Mouse (Mus musculus): ENCODE measurements at regions not wholly inside any gene's neighbourhood (a gene's known extent, or its start where the extent isn't known, plus 50 kb on each side); places are given as distances from the start of the nearest gene placed in this dataset.

DNA sequence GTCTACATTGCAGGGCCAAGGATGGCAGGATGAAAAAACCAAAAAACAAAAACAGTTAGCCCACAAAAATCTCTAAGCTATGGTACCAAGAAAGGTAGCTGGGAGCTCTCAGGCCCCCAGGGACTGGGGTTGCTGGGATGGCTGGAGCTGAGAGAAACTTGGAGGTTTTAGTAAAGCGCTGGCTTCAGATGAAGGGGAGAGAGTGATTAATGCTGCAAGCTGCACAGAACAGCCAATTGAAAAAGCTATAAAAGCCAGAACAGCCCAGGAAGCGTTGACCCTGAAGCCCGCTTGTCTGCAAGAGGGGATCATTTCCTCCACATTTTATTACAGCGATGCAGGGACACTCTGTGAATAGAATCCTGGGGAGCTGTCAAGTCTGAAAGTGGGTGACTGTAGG, 157.0 kb downstream of the 4930564D02Rik start:
- DNase-seq (ENCODE audit: low spot score in 2 of 2), result no peak

DNA sequence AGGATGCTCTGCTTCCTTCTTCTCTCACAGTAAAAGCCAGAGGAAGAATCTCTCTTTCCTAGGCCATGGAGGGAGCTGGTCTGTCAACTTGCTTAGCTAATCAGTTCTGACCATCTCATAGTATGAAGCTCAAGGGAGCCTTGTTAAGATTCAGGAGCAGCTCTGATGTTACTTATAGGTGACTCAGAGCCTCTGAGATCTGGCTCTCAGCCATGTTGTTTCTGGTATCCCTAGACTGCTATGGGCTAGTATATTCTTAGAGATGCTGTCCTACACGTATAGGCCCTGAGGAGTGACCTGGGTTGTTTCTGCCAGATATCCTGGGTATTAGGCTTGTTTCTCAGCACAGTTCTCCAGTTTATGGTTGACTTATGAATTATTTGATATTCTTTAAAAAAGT, 160.9 kb downstream of the 4930564D02Rik start:
- no peak for DNase-seq (ENCODE audit: low spot score in 2 of 2)

DNA sequence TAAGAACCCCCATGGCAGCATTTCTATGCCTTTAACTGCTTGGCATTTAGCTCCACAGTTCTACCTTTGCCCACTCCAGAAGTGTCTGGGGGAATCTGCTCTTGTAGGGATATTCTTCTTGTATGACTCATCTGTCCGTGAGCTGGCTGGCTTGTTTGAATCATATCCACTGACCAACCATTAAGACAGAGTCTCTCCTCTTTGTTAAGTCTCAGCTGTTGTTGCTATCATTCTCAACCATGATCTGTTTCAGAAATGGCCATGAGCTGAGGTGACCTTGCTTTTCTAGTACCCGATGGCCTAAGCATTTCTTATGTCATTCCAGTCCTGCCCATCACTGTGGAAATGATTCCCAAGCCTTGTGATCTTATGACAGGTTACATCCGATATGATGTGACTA, 161.8 kb downstream of the 4930564D02Rik start:
- no peak for DNase-seq (ENCODE audit: low spot score in 2 of 2)

DNA sequence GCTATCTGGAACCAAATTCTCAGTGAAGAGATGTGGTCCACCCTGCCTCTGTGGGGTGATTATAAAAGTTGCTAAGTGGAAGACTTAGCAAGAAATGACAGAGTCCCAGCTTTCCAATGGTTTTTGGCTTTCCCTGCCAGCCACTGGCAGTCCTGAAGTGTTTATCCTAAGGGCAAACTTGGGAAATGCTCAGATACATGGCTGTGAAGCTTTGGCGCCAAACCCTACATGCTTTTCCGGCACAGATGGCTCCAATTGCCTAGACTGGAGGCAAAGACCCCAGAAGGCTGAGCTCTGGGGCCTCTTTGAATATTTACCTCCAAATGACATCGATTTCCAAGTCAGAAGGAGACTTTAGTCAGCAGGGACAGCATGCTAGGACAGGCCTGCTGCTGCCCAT, 174.4 kb downstream of the 4930564D02Rik start:
- no peak for DNase-seq (ENCODE audit: low spot score in 2 of 2)

DNA sequence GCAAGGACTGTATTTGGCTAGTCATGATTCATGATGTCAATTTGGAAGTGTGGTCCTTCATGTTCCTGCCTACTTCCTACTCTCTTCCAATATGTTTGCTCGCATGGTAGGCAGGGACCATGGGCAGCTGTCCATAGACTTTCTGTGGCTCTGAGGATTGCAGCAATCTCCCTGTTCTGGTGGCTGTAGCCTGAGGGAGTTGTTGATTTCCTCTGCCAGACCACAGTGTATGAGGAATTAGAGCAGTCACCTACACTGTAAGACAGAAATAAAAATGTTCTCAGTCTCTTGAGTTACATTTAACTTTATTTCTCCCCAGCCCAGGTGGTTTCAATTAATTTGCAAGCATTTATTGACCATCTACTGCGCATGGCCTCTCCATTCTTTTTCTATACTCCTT, 190.5 kb downstream of the 4930564D02Rik start:
- no peak for DNase-seq (ENCODE audit: low spot score in 2 of 2)

DNA sequence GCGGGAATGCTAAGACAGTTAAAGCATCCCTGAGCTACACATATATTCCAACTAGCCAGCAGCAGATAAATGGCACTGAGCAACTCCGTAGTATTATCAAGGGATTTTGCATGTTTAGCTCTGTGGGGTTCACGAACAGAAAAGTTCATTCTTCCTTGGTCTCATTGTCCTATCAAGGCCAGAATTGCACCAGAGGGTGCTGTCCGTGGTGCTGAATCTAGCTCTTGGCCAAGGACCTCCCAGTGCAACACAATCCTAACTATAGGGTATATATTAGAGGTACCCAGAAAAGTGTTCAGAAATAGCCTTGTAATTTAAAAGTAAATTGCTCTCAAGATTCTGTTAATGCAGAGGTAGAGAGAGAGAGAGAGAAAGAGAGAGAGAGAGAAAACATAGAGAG, 176.9 kb upstream of the Kcnd3 start:
- peak in 1 of 2 experiments; percentile 2 for DNase-seq (ENCODE audit: low spot score in 2 of 2)

DNA sequence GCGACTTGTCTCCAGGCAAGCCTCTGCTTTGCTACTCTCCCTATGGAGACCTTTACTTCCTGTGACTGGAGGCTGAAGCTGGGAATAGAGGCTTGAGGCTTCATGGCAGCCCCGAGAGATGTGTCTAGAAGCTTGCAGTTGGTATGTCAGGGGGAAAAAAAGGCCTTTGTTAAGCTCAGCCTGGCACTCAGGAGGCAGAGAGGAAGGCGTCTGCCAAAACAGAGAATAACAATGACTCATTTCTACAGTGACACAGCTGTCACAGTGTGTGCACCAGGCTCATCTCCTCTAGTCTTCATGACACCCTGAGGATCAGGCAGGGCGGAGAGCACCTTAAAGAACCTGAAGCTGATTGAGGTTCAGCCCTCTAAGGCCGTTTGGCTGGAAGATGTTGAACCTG, 171.2 kb upstream of the Kcnd3 start:
- DNase-seq (ENCODE audit: low spot score in 2 of 2), result no peak

DNA sequence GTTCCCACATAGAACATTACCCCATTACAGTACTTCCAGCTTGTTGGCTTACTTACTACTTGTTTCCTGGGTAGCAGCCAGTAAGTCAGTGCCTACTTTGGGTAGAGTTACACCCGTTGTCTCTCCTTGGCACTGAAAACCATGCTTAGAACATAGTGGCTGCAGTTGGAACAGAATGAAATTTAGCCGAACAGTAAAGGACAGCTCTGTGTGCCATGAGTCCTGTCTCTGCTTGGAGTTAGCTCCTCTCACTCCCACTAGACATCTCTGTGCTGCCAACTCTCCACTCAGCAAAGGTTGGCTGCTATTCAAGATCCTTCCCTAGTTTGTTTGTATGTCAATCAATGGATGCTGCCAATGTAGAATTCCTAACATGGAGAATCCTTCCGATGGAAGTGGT, 170.4 kb upstream of the Kcnd3 start:
- DNase-seq (ENCODE audit: low spot score in 2 of 2), result no peak

DNA sequence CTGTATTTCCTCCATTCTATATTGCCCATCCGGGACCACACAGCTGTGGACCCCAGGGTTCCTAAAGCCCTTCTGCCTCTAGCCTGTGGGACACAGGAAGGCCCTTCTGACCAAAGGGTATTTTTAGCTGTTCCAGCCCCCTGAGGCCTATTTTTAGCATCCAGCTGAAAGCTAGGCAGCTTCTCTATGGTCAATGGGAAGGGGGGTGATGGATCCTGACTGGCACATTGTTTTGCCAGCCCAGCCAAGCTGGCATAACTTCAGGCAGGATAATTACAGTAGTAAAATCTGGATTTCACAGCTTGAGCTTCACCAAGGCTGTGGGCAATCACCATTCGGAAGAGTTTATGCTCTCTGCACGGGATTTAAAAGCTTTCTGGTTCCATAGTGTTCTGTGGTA, 153.9 kb upstream of the Kcnd3 start:
- no peak for DNase-seq (ENCODE audit: low spot score in 2 of 2)

DNA sequence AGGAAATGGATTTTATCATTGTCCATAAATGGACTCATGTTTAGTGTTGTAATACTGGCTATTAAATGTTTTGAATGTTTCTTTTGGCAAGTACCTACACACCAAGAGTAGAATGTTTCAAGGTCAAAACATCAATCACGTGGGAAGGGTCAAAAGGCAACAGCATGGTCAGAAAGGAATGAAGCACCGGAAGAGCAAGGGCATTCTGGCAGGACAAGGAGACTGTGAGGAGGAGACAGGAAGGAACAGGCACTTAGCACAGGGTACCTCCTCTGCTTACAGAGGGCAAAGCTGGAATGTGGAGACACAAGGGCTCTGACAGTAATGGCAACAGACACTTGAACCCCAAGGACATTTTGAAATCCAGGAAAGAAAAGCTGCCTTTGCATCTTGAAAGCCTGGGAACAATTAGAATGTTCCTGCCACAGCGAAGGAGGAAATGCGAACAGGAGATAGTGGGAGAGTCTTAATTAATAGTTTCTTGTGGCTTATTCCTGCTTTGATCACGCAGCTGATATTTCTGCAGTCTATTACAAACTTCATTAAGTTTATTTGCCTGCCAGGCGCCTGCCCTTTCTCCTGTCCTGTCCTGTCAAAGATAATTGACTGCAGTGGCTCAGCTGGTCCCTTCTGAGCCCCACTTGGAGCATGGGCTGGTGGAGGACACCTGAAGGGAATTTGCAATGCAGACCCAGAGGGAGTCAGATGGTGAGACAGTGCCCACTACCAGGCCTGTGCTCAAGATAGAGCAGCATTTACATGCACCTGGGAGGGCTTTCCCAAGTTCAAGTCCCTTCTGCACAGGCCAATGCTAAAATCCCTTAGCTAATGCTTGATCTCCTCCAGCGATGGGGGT, 151.2 kb upstream of the Kcnd3 start:
- no peak for DNase-seq (ENCODE audit: low spot score in 2 of 2)

DNA sequence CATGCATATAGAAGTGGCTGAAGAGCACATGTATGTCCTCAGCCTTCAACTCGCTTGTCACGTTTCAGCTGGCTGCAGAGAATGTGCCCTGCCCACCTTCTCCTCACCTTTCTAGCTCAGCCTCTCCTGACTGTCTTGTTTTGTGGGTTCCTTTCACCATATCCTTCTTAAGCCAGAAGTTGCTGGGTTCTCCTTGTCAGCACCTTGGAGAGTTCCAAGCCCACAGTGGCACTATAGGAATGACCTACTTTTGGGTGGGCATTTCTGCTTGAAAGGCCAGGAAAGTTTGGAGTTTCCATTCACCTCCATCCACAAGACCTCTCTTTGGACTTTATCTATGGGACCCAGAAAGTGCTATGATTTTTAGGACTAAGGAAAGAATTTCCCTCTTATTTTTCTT, 144.5 kb upstream of the Kcnd3 start:
- no peak for DNase-seq (ENCODE audit: low spot score in 2 of 2)

DNA sequence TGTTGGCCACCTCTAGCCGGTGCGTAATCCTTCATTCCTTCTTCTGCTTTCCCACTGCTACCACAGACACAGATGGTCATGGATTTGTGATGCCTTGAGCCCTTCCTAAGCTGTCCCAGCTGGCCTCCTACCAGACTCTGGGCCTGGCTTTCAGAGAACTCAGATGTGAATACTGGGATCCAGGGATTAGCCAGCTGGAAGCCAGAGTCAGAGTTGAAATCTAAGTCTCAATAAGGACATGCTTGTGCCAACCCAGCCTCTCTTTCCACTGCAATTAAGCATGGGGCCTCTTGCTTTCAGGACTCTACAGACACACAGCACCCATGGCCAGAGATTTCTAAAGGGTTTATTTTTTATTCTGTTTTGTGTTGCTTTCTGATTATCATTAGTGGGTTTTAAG, 143.1 kb upstream of the Kcnd3 start:
- DNase-seq (ENCODE audit: low spot score in 2 of 2), result no peak

DNA sequence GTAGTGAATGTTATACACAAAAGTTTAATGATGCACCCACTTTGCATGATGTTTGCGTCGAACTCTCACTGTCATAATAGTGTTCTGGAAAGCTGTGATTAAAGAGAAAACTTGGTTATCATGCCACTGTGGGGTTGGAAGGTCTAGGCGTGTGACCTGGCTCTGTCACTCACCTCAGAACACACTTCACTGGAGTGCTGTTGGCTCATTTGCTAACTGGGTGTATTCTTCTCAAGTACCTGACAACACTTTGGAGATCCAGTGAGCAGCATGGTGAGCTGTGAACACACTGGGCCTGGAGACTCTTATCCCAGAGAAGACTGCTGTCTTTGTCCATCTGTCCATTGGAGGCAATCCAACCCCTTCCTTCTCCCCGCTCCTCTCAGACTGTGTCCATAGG, 98.9 kb upstream of the Kcnd3 start:
- no peak for DNase-seq (ENCODE audit: low spot score in 2 of 2)

DNA sequence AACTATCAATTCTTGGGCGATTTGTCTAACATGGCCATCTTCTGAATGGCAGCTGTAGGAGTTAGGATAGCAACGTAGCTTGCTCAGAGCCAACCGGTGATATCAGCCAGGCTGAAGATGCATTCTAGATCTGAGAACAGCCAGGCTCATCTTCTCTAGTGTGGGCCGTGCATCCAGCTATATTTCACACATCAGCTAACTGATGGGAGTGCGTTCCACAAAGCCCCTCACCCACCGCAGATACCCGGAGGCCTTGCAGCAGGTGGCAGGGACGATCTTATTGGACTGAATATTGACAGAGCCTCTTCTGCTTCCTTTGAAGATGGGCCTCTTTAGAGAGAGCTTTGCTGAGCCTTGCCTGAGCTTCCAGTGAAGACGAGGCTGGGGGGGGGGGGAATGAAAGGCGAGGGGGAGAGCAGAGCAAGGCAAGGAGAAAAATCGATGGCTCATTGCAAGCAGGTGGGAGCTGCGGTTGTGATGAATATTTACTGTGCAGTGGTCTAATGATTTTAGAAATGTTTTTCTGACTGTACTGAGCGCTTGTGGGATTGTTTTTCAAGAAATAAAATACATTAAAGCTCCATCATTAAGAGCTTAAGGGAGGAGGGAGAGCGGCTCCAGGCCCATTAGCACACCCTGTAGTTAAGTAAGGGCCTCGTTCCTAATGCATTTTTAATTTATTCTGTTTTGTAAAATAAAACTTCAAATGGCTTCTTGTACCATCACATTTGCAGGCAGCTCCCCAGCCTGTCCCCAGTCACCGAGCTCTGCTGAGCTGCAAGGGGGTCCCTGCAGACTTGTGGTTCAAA, 97.8 kb upstream of the Kcnd3 start:
- no peak for DNase-seq (ENCODE audit: low spot score in 2 of 2)

DNA sequence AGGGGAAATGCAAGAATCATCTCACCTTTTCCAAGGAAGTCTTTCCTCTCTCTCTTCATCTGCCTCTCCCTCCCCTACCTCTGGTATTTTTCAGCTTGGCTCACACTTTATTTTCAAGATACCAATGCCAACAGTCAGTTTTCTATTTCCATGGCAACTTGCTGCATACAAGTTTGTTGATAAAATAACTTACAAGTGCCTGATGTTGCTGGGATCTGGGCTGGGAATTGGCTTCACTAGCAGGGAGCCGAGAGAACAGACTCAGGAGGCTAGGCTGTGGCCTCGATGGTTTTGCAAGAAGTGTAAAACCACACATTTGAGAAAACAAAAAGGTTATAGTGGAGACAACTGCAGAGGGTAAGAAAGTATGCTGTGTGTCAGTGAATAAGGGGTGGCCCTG, 94.6 kb upstream of the Kcnd3 start:
- no peak for DNase-seq (ENCODE audit: low spot score in 2 of 2)

DNA sequence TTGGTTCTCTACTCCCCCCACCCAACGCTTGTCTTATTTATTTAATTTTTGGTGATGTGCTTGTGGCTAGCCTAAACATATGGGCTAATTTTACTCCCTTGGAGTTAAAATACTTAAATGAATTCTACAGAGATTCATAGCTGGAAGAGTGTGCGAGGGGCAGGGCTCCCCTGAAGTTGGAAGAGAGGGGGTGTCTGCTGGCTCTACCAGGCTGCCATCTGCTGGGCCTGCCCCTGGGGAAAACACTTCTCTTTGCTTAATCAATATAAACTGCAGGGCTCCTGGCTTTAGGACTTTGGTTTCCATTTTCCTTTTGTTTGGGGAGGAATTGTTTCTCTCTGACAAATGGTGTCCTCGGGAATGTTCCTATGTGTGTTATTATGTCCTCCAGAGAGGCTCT, 92.5 kb upstream of the Kcnd3 start:
- no peak for DNase-seq (ENCODE audit: low spot score in 2 of 2)

DNA sequence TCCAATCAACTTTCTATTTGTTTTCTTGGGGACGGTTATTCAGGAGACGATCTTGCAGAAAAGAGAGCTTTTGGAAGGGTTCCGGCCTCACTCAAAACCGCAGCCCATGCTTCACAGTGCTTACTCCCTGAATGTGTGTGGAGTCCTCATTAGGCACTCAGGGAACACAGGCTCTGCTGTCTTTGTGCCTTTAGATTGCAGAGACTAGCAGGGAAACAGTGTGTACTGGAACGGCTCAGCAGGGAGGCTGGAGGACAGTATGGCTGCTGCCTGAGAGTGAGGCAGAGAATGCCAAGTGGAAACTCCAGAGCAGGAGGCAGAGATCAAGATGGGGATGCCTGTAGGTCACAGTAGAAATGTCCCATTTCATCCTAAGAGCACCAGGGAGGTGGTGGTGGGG, 87.4 kb upstream of the Kcnd3 start:
- DNase-seq (ENCODE audit: low spot score in 2 of 2), result no peak

DNA sequence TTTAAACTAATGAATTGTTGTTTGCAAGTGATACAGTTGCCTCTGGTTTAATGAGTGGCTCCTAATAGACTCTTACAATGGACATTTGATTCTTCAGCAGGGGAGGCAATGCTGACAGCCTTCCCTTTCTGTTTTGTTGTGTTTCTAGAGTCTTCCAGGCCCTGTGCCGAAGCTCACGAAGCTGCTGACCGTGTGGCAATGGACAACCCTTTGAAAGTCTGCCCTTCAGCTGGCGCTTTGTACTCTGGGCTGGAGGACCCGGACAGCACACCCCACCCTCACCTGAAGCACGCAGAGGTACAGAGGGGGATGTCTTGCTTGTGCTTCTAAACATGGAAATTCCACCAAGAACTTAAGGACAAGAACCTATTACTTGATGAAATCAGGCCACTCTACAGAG, 85.3 kb upstream of the Kcnd3 start:
- no peak for DNase-seq (ENCODE audit: low spot score in 2 of 2)

DNA sequence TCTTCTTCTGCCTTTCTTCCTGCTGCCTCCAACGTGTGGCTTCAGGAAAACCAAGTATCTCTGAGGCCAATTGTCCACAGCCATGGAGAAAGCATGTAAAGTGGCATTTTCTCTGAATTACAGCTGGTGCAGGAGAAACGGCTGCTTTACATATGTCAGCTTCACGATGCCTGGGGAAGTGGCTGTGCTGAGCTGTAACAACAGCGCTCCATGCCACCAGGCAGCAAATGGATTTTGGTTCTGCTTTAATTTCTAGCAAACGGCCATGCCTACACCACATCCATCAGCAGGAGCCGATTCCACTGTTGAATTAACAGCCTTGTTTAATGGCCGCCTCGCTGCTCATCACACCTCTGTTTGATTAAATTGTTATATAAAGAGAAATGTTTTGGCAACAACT, 84.2 kb upstream of the Kcnd3 start:
- DNase-seq (ENCODE audit: low spot score in 2 of 2), result no peak

DNA sequence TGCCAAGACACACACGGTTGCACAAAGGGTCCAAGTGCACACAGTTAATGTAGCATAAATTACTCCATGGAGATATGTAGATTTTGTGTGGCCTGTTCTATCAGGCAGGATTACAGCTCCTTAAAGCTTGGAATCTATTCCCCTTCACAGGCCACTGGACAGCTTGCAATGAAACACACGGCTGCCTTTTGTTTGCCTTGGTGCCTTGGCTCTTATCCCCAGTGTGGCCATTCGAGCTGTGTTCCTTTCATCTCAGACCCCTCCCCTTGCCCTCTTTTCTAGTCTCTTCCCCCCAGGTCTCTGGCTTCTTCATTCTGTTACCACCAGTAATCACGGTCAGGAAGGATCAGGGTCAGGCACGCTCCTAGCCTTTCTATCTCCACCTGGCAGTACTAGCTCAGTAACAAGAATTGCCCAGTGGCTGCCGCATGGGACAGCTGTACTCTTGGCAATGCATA, 79.7 kb upstream of the Kcnd3 start:
- no peak for DNase-seq (ENCODE audit: low spot score in 2 of 2)

DNA sequence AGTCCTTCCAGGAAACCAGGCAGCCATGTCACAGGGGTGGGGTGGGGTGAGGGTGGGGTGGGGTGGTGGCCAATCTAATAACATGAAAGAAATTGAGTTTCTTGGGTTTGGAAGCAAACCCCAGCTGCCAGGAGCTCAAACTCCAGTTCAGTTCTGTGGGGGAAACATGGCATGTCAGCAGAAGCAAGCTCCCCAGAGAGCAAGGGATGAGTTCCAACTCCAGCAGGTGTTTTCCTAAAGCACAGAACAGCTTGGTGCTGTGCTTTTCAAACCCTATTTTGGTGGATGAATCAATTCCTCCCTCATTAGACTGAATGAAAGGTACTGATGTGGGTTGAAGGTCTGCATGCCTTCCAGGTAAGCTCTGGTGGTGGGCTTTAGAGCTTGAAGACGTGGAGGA, 77.8 kb upstream of the Kcnd3 start:
- DNase-seq (ENCODE audit: low spot score in 2 of 2), result no peak

DNA sequence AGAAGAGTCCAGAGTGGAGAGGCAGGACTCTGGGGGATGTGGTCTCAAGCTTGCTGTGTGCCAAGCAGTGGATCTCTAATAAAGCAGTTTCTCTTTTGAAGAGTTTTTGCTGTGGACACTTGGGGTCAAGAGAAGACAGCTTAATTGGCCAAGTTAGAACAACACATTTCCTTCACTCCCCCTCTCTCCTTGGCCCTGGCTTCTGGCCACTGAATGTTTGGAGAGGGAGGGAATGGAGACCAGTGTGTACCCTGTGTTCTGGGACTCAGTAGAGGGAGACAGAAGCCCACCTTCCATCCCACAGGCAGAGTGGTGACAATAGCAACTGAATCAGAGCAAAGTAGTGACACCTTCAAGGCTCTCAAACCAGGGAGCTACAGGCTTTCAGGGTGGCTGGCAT, 77.3 kb upstream of the Kcnd3 start:
- DNase-seq (ENCODE audit: low spot score in 2 of 2), result no peak

DNA sequence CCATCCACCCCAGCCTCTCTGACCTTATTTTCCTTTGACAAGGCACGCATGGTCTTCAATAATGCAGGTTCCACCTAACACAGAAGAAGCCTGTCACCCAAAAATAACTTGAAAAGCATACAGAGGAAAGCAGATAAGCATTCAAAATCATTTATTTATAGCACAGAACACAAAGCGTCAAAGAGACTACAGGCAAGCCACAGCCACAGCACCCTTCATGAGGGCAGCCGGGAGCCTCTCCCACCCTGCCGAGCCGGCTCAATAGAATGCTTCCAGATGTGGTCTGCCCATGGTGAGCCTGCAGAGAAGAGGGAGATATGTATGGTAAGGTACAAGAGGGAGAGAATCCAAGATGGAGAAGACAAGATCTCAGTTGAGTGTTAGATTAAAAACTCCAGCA, 76.7 kb upstream of the Kcnd3 start:
- no peak for DNase-seq (ENCODE audit: low spot score in 2 of 2)
